Mouse (Mus musculus): ENCODE data around the gene Cyp2j13. TPM values are rescaled to one million over a fixed set of nuclear protein-coding genes. Genes with fewer than 3 reads are reported as not detected.
"Not testable (repeated sequence)": the region's sequence is repeated elsewhere in the genome, so short reads cannot be mapped to it uniquely, and the experiment has no call there.

The Cyp2j13 gene
- total and polyA plus RNA-seq, 2 experiments: not detected

DNA sequence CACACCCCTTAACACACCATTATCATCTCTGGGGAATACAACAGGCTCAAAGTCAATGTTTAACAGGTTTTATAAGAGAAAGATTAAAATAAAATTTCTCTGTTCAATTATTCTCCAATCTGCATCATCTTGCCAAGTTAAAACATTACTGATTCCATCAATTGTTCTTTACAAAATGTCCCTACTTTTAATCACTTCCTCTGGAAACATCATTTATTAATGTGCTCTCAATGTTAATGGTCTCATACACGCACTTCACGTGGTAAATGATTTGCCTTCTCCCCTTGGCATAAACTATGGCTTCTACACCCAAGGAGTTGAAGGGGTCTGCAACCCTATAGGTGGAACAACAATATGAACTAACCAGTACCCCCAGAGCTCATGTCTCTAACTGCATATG lies 17.2 kb downstream of the Cyp2j13 start:
- H3K9ac ChIP-seq (ENCODE audit: low read depth, low read length): no peak overlapping the region
- DNase-seq (ENCODE audit: extremely low read depth, low read depth, low spot score): no peak
- H3K27me3 ChIP-seq (ENCODE audit: control insufficient read depth, insufficient read depth, low read length): no peaks in the 10 kb centered on the region
- H3K4me3 ChIP-seq (ENCODE audit: insufficient read depth, low read depth, low read length): no peak overlapping the region
- 82% methylated on average over 2 of the region's 2 CpGs for WGBS
- TF ChIP-seq CTCF (IDR thresholded peaks at IDR 0.05; ENCODE audit: low read depth, low read length) (no peak), POLR2A (IDR thresholded peaks at IDR 0.05; ENCODE audit: extremely low read depth, insufficient read depth, low read length) (no peak)
- H3K4me1 ChIP-seq (ENCODE audit: control insufficient read depth, insufficient read depth, low read length): no peaks in the 10 kb centered on the region
- no peaks in the 10 kb centered on the region for H3K36me3 ChIP-seq (ENCODE audit: control insufficient read depth, insufficient read depth, low read length)
- H3K27ac ChIP-seq (replicated peaks; ENCODE audit: insufficient read depth, low read depth, low read length): no peak overlapping the region
- H3K79me2 ChIP-seq (ENCODE audit: control insufficient read depth, insufficient read depth, low read length): no peaks in the 10 kb centered on the region

- Histone ChIP-seq H3K4me3 (ENCODE audit: insufficient read depth, low read depth, low read length) (no peak overlapping the region), H3K4me1 (ENCODE audit: control insufficient read depth, insufficient read depth, low read length) (no peaks in the 10 kb centered on the region), H3K27me3 (ENCODE audit: control insufficient read depth, insufficient read depth, low read length) (no peaks in the 10 kb centered on the region), H3K79me2 (ENCODE audit: control insufficient read depth, insufficient read depth, low read length) (no peaks in the 10 kb centered on the region), H3K27ac (replicated peaks; ENCODE audit: insufficient read depth, low read depth, low read length) (no peak overlapping the region), H3K36me3 (ENCODE audit: control insufficient read depth, insufficient read depth, low read length) (peaks cover 5% of the 10 kb centered on the region), H3K9ac (ENCODE audit: low read depth, low read length) (no peak overlapping the region)
- DNase-seq (ENCODE audit: extremely low read depth, low read depth, low spot score): no peak
- TF ChIP-seq CTCF (IDR thresholded peaks at IDR 0.05; ENCODE audit: low read depth, low read length) (no peak), POLR2A (IDR thresholded peaks at IDR 0.05; ENCODE audit: extremely low read depth, insufficient read depth, low read length) (no peak)
- 100% methylated on average over 1 of the region's 1 CpGs for WGBS
These were observed 48.9 kb downstream of the Cyp2j13 start for GRCm38 (mm10) chr4:96028412-96028811.

- Histone ChIP-seq H3K27ac (replicated peaks; ENCODE audit: insufficient read depth, low read depth, low read length) (no peak overlapping the region), H3K9ac (ENCODE audit: low read depth, low read length) (no peak overlapping the region), H3K27me3 (ENCODE audit: control insufficient read depth, insufficient read depth, low read length) (no peaks in the 10 kb centered on the region), H3K79me2 (ENCODE audit: control insufficient read depth, insufficient read depth, low read length) (no peaks in the 10 kb centered on the region), H3K4me3 (ENCODE audit: insufficient read depth, low read depth, low read length) (no peak overlapping the region), H3K36me3 (ENCODE audit: control insufficient read depth, insufficient read depth, low read length) (peaks cover 35% of the 10 kb centered on the region), H3K4me1 (ENCODE audit: control insufficient read depth, insufficient read depth, low read length) (no peaks in the 10 kb centered on the region)
- DNase-seq (ENCODE audit: extremely low read depth, low read depth, low spot score): peak; percentile 5
- no peak for TF ChIP-seq POLR2A (IDR thresholded peaks at IDR 0.05; ENCODE audit: extremely low read depth, insufficient read depth, low read length)
- no peak for TF ChIP-seq CTCF (IDR thresholded peaks at IDR 0.05; ENCODE audit: low read depth, low read length)
These were observed 54.5 kb downstream of the Cyp2j13 start for GRCm38 (mm10) chr4:96022803-96023202.

DNA sequence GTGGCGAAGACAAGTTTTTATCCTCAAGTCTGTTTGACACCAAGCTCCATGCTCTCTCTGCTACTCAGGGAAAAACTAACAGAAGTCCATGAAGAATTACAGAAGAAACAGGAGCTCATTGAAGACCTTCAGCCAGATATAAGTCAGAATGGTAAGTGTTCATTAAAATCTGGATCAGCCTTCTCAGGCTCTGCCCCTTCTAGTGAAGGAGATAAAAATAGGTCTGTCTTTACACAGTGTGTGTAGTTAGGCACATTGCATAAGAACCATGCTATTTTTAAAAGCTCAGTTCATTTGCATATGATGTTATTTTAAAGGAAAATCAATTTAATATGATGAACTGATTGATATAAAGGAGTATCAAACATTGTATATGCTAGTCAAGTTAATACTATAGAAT lies 60.5 kb downstream of the Cyp2j13 start:
- 92% methylated on average over 1 of the region's 1 CpGs for WGBS
- Histone ChIP-seq H3K79me2 (ENCODE audit: control insufficient read depth, insufficient read depth, low read length) (no peaks in the 10 kb centered on the region), H3K36me3 (ENCODE audit: control insufficient read depth, insufficient read depth, low read length) (peaks cover 43% of the 10 kb centered on the region), H3K4me1 (ENCODE audit: control insufficient read depth, insufficient read depth, low read length) (no peaks in the 10 kb centered on the region), H3K27ac (replicated peaks; ENCODE audit: insufficient read depth, low read depth, low read length) (no peak overlapping the region), H3K9ac (ENCODE audit: low read depth, low read length) (no peak overlapping the region), H3K4me3 (ENCODE audit: insufficient read depth, low read depth, low read length) (no peak overlapping the region), H3K27me3 (ENCODE audit: control insufficient read depth, insufficient read depth, low read length) (no peaks in the 10 kb centered on the region)
- no peak for DNase-seq (ENCODE audit: extremely low read depth, low read depth, low spot score)
- no peak for TF ChIP-seq CTCF (IDR thresholded peaks at IDR 0.05; ENCODE audit: low read depth, low read length)
- no peak for TF ChIP-seq POLR2A (IDR thresholded peaks at IDR 0.05; ENCODE audit: extremely low read depth, insufficient read depth, low read length)

DNA sequence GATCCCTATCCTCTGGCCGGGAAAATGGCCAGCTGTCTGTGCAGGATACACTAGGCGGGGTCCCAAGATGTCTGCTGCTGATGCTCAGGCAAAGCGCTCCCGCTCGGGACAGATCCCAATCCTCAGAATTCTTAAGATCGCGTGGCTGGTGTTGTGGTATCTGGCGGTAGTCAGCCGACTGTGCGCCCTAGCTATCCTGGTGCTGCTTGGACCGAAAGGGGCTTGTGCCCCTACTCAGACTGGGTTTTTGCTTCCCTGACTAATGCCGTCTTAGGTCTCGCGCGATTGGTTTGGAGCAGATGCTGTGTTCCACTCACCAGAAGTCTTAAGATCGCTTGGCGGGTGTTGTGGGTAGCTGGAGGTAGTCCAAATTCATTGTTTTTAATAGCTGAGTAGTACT lies 95.1 kb downstream of the Cyp2j13 start:
- H3K36me3 ChIP-seq (ENCODE audit: control insufficient read depth, insufficient read depth, low read length); H3K27ac ChIP-seq (replicated peaks; ENCODE audit: insufficient read depth, low read depth, low read length); H3K27me3 ChIP-seq (ENCODE audit: control insufficient read depth, insufficient read depth, low read length); DNase-seq (ENCODE audit: extremely low read depth, low read depth, low spot score); H3K4me1 ChIP-seq (ENCODE audit: control insufficient read depth, insufficient read depth, low read length); H3K79me2 ChIP-seq (ENCODE audit: control insufficient read depth, insufficient read depth, low read length); H3K4me3 ChIP-seq (ENCODE audit: insufficient read depth, low read depth, low read length); H3K9ac ChIP-seq (ENCODE audit: low read depth, low read length): not testable (repeated sequence)
- 93% methylated on average over 17 of the region's 17 CpGs for WGBS

Other genes starting within 250 kb of the Cyp2j13 start
- 50.3 and 62.4 TPM in 2 replicates for gene Hook1, start 110.3 kb downstream of the Cyp2j13 start, total RNA-seq (2014; rRNA removed)
- gene Hook1, start 110.3 kb downstream of the Cyp2j13 start, polyA plus RNA-seq (2012; rRNA removed): 6.6 and 6.7 TPM in 2 replicates
- gene Cyp2j12, start 63.6 kb upstream of the Cyp2j13 start, total RNA-seq (2014; rRNA removed): not detected in 2 replicates
- gene Cyp2j12, start 63.6 kb upstream of the Cyp2j13 start, polyA plus RNA-seq (2012; rRNA removed): not detected in 2 replicates
- gene Cyp2j7, start 159.1 kb upstream of the Cyp2j13 start, total RNA-seq (2014; rRNA removed): not detected in 2 replicates
- gene Cyp2j7, start 159.1 kb upstream of the Cyp2j13 start, polyA plus RNA-seq (2012; rRNA removed): not detected in 2 replicates